Mouse (Mus musculus) small intestine, adult 2 months (tissue): ENCODE data around the gene Qprt. TPM values are rescaled to one million over a fixed set of nuclear protein-coding genes. Genes with fewer than 3 reads are reported as not detected.

Experiments
- H3K27ac ChIP-seq: fragments of 200-500 bp; 2 replicates; pipeline ENCODE4 v1.5.1; 2012; ENCODE audit warnings: low read depth, low read length, control low read depth, inconsistent platforms; ENCODE audit not compliant: insufficient read depth
- H3K27me3 ChIP-seq: fragments of 200-500 bp; 2 replicates; pipeline ENCODE4 v1.6.1; 2012; ENCODE audit warnings: mild to moderate bottlenecking, moderate library complexity, low read length, inconsistent platforms; ENCODE audit not compliant: control insufficient read depth, insufficient read depth
- H3K36me3 ChIP-seq: fragments of 200-500 bp; 2 replicates; pipeline ENCODE4 v1.6.1; 2012; ENCODE audit warnings: mild to moderate bottlenecking, low read length, control low read depth, inconsistent platforms; ENCODE audit not compliant: control insufficient read depth, insufficient read depth
- H3K4me1 ChIP-seq: fragments of 200-500 bp; 2 replicates; pipeline ENCODE4 v1.6.1; 2012; ENCODE audit warnings: low read length, inconsistent platforms, mixed read lengths; ENCODE audit not compliant: control insufficient read depth, insufficient read depth, insufficient read length
- H3K4me3 ChIP-seq: fragments of 200-500 bp; 2 replicates; pipeline ENCODE4 v1.5.1; 2012; ENCODE audit warnings: low read depth, mild to moderate bottlenecking, control low read depth, inconsistent platforms, low read length, moderate library complexity
- CTCF ChIP-seq: fragments of 200-500 bp; IDR thresholded peaks from 2 replicates; pipeline ENCODE4 v1.5.1; 2012; ENCODE audit warnings: low read depth, mild to moderate bottlenecking, control low read depth, inconsistent platforms, low read length, moderate library complexity, mixed read lengths; ENCODE audit not compliant: insufficient replicate concordance, insufficient read length; ENCODE audit errors: extremely low read depth
- POLR2A ChIP-seq: fragments of 200-500 bp; IDR thresholded peaks from 2 replicates; pipeline ENCODE4 v1.6.1; 2012; ENCODE audit warnings: low read depth, mild to moderate bottlenecking, control low read depth, inconsistent platforms, low read length, moderate library complexity
- WGBS: fragments of 180-500 bp; shearing (Covaris S2); methylation state at CpG from one replicate; pipeline ENCODE4 v1.1.7; 2018; 5-methylcytosine and 5-hydroxymethylcytosine counted together
- polyA plus RNA-seq: library from polyadenylated mRNA; depleted of rRNA; stranded (reverse); fragments of >200 nt; gene quantifications from 2 replicates; pipeline ENCODE4 v1.2.3, GENCODE M21; 2012

Qprt gene
- polyA plus RNA-seq, 1 experiment: 1.7 TPM

GRCm38 (mm10) chr7:127084794-127085193, 37.2 kb downstream of the Qprt start:
- H3K27me3 ChIP-seq: no peaks in the 10 kb centered on the region
- no peaks in the 10 kb centered on the region for H3K36me3 ChIP-seq
- WGBS: 45% methylated on average over 2 of the region's 2 CpGs
- H3K4me3 ChIP-seq: no peak overlapping the region
- no peak overlapping the region for H3K27ac ChIP-seq
- no peak for TF ChIP-seq CTCF
- no peak for TF ChIP-seq POLR2A
- peaks cover 10% of the 10 kb centered on the region for H3K4me1 ChIP-seq

- peaks cover 2% of the 10 kb centered on the region; the same call in 1 of the 2 replicates for H3K4me1 ChIP-seq
- H3K27ac ChIP-seq: no peak overlapping the region
- TF ChIP-seq POLR2A (no peak), CTCF (no peak)
- H3K36me3 ChIP-seq: no peaks in the 10 kb centered on the region
- no peak overlapping the region for H3K4me3 ChIP-seq
- 31% methylated on average over 4 of the region's 4 CpGs for WGBS
- no peaks in the 10 kb centered on the region for H3K27me3 ChIP-seq
Measured at GRCm38 (mm10) chr7:127083689-127084088, 38.3 kb downstream of the Qprt start.

- Histone ChIP-seq H3K27ac (no peak overlapping the region), H3K4me3 (no peak overlapping the region), H3K36me3 (no peaks in the 10 kb centered on the region), H3K27me3 (no peaks in the 10 kb centered on the region), H3K4me1 (peaks cover 2% of the 10 kb centered on the region; the same call in 1 of the 2 replicates)
- no peak for TF ChIP-seq CTCF
- TF ChIP-seq POLR2A: no peak
- WGBS: 47% methylated on average over 2 of the region's 2 CpGs
Measured at GRCm38 (mm10) chr7:127082995-127083394, 39.0 kb downstream of the Qprt start.

- TF ChIP-seq POLR2A (no peak), CTCF (no peak)
- Histone ChIP-seq H3K27me3 (no peaks in the 10 kb centered on the region), H3K4me3 (no peak overlapping the region), H3K27ac (no peak overlapping the region), H3K4me1 (peaks cover 2% of the 10 kb centered on the region; the same call in 1 of the 2 replicates), H3K36me3 (no peaks in the 10 kb centered on the region)
- 83% methylated on average over 8 of the region's 8 CpGs for WGBS
Measured at GRCm38 (mm10) chr7:127082271-127082670, 39.8 kb downstream of the Qprt start.

GRCm38 (mm10) chr7:127080045-127080444, 42.0 kb downstream of the Qprt start:
- Histone ChIP-seq H3K27ac (no peak overlapping the region), H3K27me3 (no peaks in the 10 kb centered on the region)
- WGBS: 59% methylated on average over 3 of the region's 3 CpGs

GRCm38 (mm10) chr7:127077692-127078091, 44.3 kb downstream of the Qprt start:
- Histone ChIP-seq H3K27ac (no peak overlapping the region), H3K36me3 (no peaks in the 10 kb centered on the region), H3K4me1 (no peaks in the 10 kb centered on the region), H3K27me3 (no peaks in the 10 kb centered on the region), H3K4me3 (no peak overlapping the region)
- WGBS: 92% methylated on average over 3 of the region's 3 CpGs
- TF ChIP-seq CTCF: no peak
- no peak for TF ChIP-seq POLR2A

More at GRCm38 (mm10) chr7:127080045-127080444, 42.0 kb downstream of the Qprt start:
- no peak overlapping the region for H3K4me3 ChIP-seq
- no peaks in the 10 kb centered on the region; the same call in 1 of the 2 replicates for H3K4me1 ChIP-seq
- H3K36me3 ChIP-seq: no peaks in the 10 kb centered on the region
- TF ChIP-seq CTCF: no peak
- no peak for TF ChIP-seq POLR2A

- Histone ChIP-seq H3K27ac (no peak overlapping the region), H3K27me3 (no peaks in the 10 kb centered on the region), H3K4me3 (no peak overlapping the region), H3K4me1 (no peaks in the 10 kb centered on the region), H3K36me3 (no peaks in the 10 kb centered on the region)
- TF ChIP-seq POLR2A (no peak), CTCF (no peak)
- WGBS: 72% methylated on average over 5 of the region's 5 CpGs
Measured at GRCm38 (mm10) chr7:127076188-127076587, 45.8 kb downstream of the Qprt start.

- no peak for TF ChIP-seq POLR2A
- no peak for TF ChIP-seq CTCF
- 63% methylated on average over 4 of the region's 4 CpGs for WGBS
- Histone ChIP-seq H3K4me3 (no peak overlapping the region), H3K27me3 (no peaks in the 10 kb centered on the region), H3K27ac (no peak overlapping the region), H3K36me3 (no peaks in the 10 kb centered on the region), H3K4me1 (no peaks in the 10 kb centered on the region; the same call in 1 of the 2 replicates)
Measured at GRCm38 (mm10) chr7:127073221-127073620, 48.8 kb downstream of the Qprt start.
